Mouse (Mus musculus) bone marrow macrophage, adult 2 months (primary cell): ENCODE data around the gene Fgf14. TPM values are rescaled to one million over a fixed set of nuclear protein-coding genes. Genes with fewer than 3 reads are reported as not detected.
"Not testable (repeated sequence)": the region's sequence is repeated elsewhere in the genome, so short reads cannot be mapped to it uniquely, and the experiment has no call there.

Experiments
- H3K27ac ChIP-seq: 2 replicates; pipeline ENCODE4 v1.5.1; 2012; ENCODE audit warnings: low read depth, low read length; ENCODE audit not compliant: insufficient read depth
- H3K4me1 ChIP-seq: 2 replicates; pipeline ENCODE4 v1.6.1; 2012; ENCODE audit warnings: low read length; ENCODE audit not compliant: control insufficient read depth, insufficient read depth
- H3K4me3 ChIP-seq: 2 replicates; pipeline ENCODE4 v1.5.1; 2012; ENCODE audit warnings: mild to moderate bottlenecking, low read length, moderate library complexity; ENCODE audit not compliant: insufficient read depth
- CTCF ChIP-seq: IDR thresholded peaks from 2 replicates; pipeline ENCODE4 v1.5.1; 2012; ENCODE audit warnings: low read depth, mild to moderate bottlenecking, low read length, moderate library complexity
- POLR2A ChIP-seq: IDR thresholded peaks from 2 replicates; pipeline ENCODE4 v1.6.1; 2012; ENCODE audit warnings: mild to moderate bottlenecking, low read depth, low read length, borderline replicate concordance
- polyA plus RNA-seq: library from polyadenylated mRNA; stranded (reverse); fragments of >200 nt; gene quantifications from 2 replicates; pipeline ENCODE4 v1.2.4, GENCODE M21; 2012; ENCODE audit not compliant: missing spikeins, insufficient read depth, insufficient read length

The Fgf14 gene
- polyA plus RNA-seq, 1 experiment = not detected

- TF ChIP-seq POLR2A = no peak
- no peak for TF ChIP-seq CTCF
- Histone ChIP-seq H3K4me1 (no peaks in the 10 kb centered on the region), H3K27ac (no peak overlapping the region), H3K4me3 (no peak overlapping the region)
These were observed 71.7 kb downstream of the Fgf14 start for GRCm38 (mm10) chr14:124605031-124605743.

DNA sequence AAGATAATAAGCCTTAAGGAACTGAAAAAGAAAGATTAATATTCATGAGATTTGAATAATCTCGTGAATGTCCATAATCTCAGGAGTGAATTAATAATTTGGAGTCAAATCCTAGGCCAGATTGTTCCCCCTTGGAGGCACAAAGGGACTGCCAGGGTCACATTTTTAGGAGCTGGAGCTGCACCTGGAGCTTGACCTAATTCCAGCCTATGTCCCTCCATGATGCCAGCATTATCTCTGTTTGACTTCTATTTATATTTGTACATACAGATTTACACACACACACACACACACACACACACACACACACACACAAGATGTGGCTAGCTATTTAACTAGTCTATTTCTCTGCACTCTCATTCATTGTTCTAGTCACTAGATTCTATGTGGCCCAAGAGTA is 100.4 kb downstream of the Fgf14 start:
- no peak for TF ChIP-seq POLR2A
- no peak for TF ChIP-seq CTCF
- Histone ChIP-seq H3K27ac (no peak overlapping the region), H3K4me1 (no peaks in the 10 kb centered on the region), H3K4me3 (no peak overlapping the region)

GRCm38 (mm10) chr14:124575130-124575885 is 101.6 kb downstream of the Fgf14 start:
- H3K4me1 ChIP-seq = no peaks in the 10 kb centered on the region
- TF ChIP-seq CTCF = no peak
- H3K27ac ChIP-seq = no peak overlapping the region
- no peak overlapping the region for H3K4me3 ChIP-seq

GRCm38 (mm10) chr14:124566445-124566844 is 110.5 kb downstream of the Fgf14 start:
- TF ChIP-seq CTCF (no peak), POLR2A (no peak)
- Histone ChIP-seq H3K4me1 (no peaks in the 10 kb centered on the region), H3K4me3 (no peak overlapping the region), H3K27ac (no peak overlapping the region)

DNA sequence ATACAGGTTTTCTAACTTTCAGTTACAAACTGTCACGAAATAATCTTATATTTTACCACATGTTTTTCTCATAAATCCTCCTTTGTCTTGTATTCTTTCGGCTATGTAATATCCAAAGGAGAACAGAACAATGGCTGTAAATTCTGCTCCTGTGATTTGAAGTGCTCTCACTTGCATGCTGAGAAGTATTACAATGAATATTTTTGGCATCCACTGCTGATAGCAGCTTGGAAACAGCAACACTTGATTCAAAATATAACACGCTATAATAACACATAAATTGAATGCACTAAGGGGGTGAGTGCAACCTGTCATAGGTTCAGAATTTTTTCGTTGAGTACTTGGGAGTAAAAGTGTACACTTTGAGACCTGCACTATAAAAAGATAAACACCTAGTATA is 115.4 kb downstream of the Fgf14 start:
- Histone ChIP-seq H3K4me3 (no peak overlapping the region), H3K4me1 (no peaks in the 10 kb centered on the region), H3K27ac (no peak overlapping the region)
- TF ChIP-seq CTCF (no peak), POLR2A (no peak)

- Histone ChIP-seq H3K4me1 (no peaks in the 10 kb centered on the region), H3K27ac (no peak overlapping the region), H3K4me3 (no peak overlapping the region)
- TF ChIP-seq CTCF (no peak), POLR2A (no peak)
These were observed 140.8 kb downstream of the Fgf14 start for GRCm38 (mm10) chr14:124536106-124536505.

- not testable (repeated sequence) for H3K27ac ChIP-seq, H3K4me3 ChIP-seq, H3K4me1 ChIP-seq
These were observed 141.6 kb downstream of the Fgf14 start for GRCm38 (mm10) chr14:124535376-124535775.

DNA sequence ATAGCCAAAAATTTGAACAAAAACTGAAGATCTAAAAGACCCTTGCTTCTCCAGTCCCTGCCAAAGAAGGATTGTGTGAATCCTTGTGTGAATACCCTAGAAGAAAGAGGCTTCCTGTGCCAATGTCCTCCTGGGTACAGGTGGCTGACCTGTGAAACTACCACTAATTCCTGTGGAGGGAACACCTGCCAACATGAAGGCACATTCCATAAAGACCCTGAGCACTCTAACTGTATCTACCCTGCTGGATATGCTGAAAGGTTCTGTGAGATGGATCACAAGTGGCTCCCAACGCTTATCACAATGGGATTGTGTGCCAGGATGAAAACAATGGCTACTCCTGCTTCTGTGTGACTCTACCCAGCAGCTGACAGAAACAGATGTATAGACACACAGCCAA is 144.9 kb downstream of the Fgf14 start:
- Histone ChIP-seq H3K4me3 (no peak overlapping the region), H3K4me1 (no peaks in the 10 kb centered on the region), H3K27ac (no peak overlapping the region)
- TF ChIP-seq POLR2A (no peak), CTCF (no peak)

- Histone ChIP-seq H3K4me3 (no peak overlapping the region), H3K4me1 (no peaks in the 10 kb centered on the region), H3K27ac (no peak overlapping the region)
- TF ChIP-seq CTCF = no peak
These were observed 164.9 kb downstream of the Fgf14 start for GRCm38 (mm10) chr14:124512009-124512408.

- TF ChIP-seq POLR2A (no peak), CTCF (no peak)
- no peak overlapping the region for H3K27ac ChIP-seq
- no peak overlapping the region for H3K4me3 ChIP-seq
- peaks cover 3% of the 10 kb centered on the region; the same call in 1 of the 2 replicates for H3K4me1 ChIP-seq
These were observed 188.0 kb downstream of the Fgf14 start for GRCm38 (mm10) chr14:124488971-124489370.
